Mouse (Mus musculus) G1E (cell line): ENCODE measurements around the gene Atxn7l1.

Experiments
- CTCF ChIP-seq: IDR thresholded peaks from 2 replicates; pipeline ENCODE4 v1.5.1; 2012; ENCODE audit warnings: low read depth, low read length, inconsistent platforms, mixed read lengths
- GATA1 ChIP-seq: IDR thresholded peaks from 2 replicates; pipeline ENCODE4 v1.6.1; 2012; ENCODE audit warnings: borderline replicate concordance, low read length, inconsistent platforms, mixed read lengths
- GATA2 ChIP-seq: IDR thresholded peaks from 2 replicates; pipeline ENCODE4 v1.6.1; 2012; ENCODE audit warnings: low read depth, low read length, inconsistent platforms, borderline replicate concordance
- POLR2AphosphoS5 ChIP-seq: IDR thresholded peaks from 2 replicates; pipeline ENCODE4 v1.6.1; 2012; ENCODE audit warnings: low read depth, low read length, inconsistent platforms; ENCODE audit not compliant: insufficient replicate concordance
- TAL1 ChIP-seq: conservative IDR thresholded peaks from 2 replicates; pipeline ENCODE4 v1.6.1; 2012; ENCODE audit warnings: low read depth, low read length, inconsistent platforms, mixed read lengths

DNA sequence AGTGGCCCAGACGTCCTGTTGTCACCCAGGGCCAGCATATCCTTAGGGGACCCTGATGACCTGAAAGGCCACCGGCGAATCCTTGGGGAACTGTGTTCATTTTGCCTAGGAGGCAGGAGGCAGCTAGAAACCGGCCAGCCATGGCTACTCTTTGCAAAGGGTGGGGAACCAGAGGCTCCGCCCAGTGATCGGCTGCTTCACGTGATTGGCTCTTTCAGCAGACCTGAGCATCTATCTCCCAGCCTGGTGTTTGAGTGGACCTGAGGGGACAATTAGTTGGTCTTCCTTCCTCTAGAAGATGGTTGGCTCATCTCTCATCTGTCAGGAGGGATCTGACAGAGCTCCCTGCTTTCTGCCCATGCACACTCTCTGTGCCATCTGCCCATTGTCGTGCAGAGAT, 19.2 kb downstream of the Atxn7l1 start:
- TF ChIP-seq CTCF: no peak
- no peak for TF ChIP-seq GATA2
- TF ChIP-seq GATA1: no peak
- TF ChIP-seq TAL1: no peak
- no peak for TF ChIP-seq POLR2AphosphoS5
